Mouse (Mus musculus) midbrain, postnatal 0 days (tissue): ENCODE results near the gene Col18a1. TPM values are rescaled to one million over a fixed set of nuclear protein-coding genes. Genes with fewer than 3 reads are reported as not detected.

Source experiments
- ATAC-seq: fragments of 200-750 bp; cut with Nextera tagmentation; 2 replicates; pipeline ENCODE4 v1.8.0; 2017; ENCODE audit warnings: moderate number of reproducible peaks, mild to moderate bottlenecking, moderate TSS enrichment, moderate library complexity; ENCODE audit not compliant: low FRiP score
- DNase-seq: peaks from one replicate; pipeline ENCODE4 v3.0.0-alpha.2; 2015; ENCODE audit warnings: low spot score
- H3K27ac ChIP-seq: fragments of 300-500 bp; sonication (generic); 2 replicates; pipeline ENCODE4 v1.5.1; 2014; ENCODE audit warnings: low read depth, mild to moderate bottlenecking, low read length, mixed read lengths
- H3K27me3 ChIP-seq: fragments of 300-500 bp; sonication (generic); 2 replicates; pipeline ENCODE4 v1.6.1; 2014; ENCODE audit warnings: low read length, control low read depth, mixed read lengths; ENCODE audit not compliant: insufficient read depth
- H3K36me3 ChIP-seq: fragments of 300-500 bp; sonication (generic); 2 replicates; pipeline ENCODE4 v1.6.1; 2014; ENCODE audit warnings: low read length, control low read depth, mixed read lengths; ENCODE audit not compliant: insufficient read depth
- H3K4me1 ChIP-seq: fragments of 300-500 bp; sonication (generic); 2 replicates; pipeline ENCODE4 v1.6.1; 2014; ENCODE audit warnings: mild to moderate bottlenecking, control low read depth, antibody characterized with exemption, low read length, mixed read lengths; ENCODE audit not compliant: insufficient read depth
- H3K4me2 ChIP-seq: fragments of 300-500 bp; sonication (generic); 2 replicates; pipeline ENCODE4 v1.6.1; 2014; ENCODE audit warnings: low read depth, mild to moderate bottlenecking, low read length, mixed read lengths; ENCODE audit not compliant: poor library complexity, severe bottlenecking
- H3K4me3 ChIP-seq: fragments of 300-500 bp; sonication (generic); 2 replicates; pipeline ENCODE4 v1.5.1; 2014; ENCODE audit warnings: low read depth, mild to moderate bottlenecking, low read length, moderate library complexity
- H3K9ac ChIP-seq: fragments of 300-500 bp; sonication (generic); replicated peaks from 2 replicates; pipeline ENCODE4 v1.6.1; 2014; ENCODE audit warnings: mild to moderate bottlenecking, low read length, moderate library complexity, mixed read lengths; ENCODE audit not compliant: poor library complexity, severe bottlenecking
- H3K9me3 ChIP-seq: fragments of 300-500 bp; sonication (generic); 2 replicates; pipeline ENCODE4 v1.6.1; 2016; ENCODE audit warnings: low read length, control low read depth
- CTCF ChIP-seq: IDR thresholded peaks from 2 replicates; pipeline ENCODE4 v1.5.1; 2016; ENCODE audit warnings: antibody characterized with exemption, mild to moderate bottlenecking
- WGBS: fragments of 180-500 bp; shearing (Covaris S2); extraction: QIAGEN DNeasy Blood & Tissue Kit; methylation state at CpG from one replicate; pipeline ENCODE4 v1.1.7; 2014; 5-methylcytosine and 5-hydroxymethylcytosine counted together
- polyA plus RNA-seq: library from polyadenylated mRNA; unstranded; fragments of >200 nt; fragmentation: Nextera tagmentation; extraction: Ambion mirVana; gene quantifications from 2 replicates; pipeline ENCODE4 v1.2.1, GENCODE M21; 2015
- total RNA-seq: library from RNA; depleted of rRNA; stranded (reverse); fragments of >200 nt; gene quantifications from 2 replicates; pipeline ENCODE4 v1.2.3, GENCODE M21; 2014

Col18a1 gene
- total and polyA plus RNA-seq, 2 experiments from 2014 or later = 15.4 to 30.3 TPM

DNA sequence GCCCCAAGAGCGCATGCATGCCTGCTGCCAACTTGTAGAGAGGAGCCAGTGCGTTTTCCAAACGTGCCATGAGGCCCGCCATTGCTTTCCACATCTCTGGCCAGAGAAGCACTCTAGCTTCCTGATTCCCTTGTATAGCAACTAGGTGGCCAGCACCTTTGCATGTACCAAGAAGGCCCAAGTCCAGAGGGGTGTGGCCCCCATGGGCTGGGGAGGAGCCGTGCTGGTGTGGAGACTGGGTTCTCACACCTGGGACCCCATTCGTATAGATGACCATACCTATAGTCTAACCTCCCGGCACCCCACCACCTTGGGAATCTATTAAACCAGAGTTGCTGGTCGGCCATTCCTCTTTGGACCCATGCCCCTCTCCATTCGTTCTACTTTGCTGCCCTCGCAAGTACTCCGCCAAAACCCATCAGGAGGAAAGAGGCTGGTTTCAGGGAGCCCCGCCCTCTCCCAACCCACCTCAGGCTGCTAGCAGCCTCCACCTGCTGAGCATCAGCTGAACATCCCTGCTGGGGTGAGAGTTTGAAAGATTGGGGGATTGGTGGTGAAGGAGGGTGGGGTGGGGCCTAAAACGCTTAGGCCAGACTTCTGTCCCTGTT, 134.5 kb downstream of the Col18a1 start, which contains the start of gene Slc19a1:
Gene Slc19a1 (plus strand): TSS at position 474 of the 608 bp plus-strand sequence.
- Histone ChIP-seq H3K27me3 (no peaks in the 10 kb centered on the region), H3K4me1 (peaks cover 13% of the 10 kb centered on the region; the same call in 1 of the 2 replicates), H3K4me2 (peak within 1 kb of the TSS; percentile 78), H3K27ac (peak within 1 kb of the TSS; percentile 75), H3K9ac (peak within 1 kb of the TSS; percentile 77), H3K36me3 (no peaks in the 10 kb centered on the region), H3K9me3 (no peaks in the 10 kb centered on the region), H3K4me3 (peak within 1 kb of the TSS; percentile 60)
- DNase-seq (no peak), ATAC-seq (0 out of 2 replicates have a peak, but pooled peaks have one; percentile 11)
- no peak for TF ChIP-seq CTCF
- WGBS = 43% methylated on average over 13 of the region's 13 CpGs

DNA sequence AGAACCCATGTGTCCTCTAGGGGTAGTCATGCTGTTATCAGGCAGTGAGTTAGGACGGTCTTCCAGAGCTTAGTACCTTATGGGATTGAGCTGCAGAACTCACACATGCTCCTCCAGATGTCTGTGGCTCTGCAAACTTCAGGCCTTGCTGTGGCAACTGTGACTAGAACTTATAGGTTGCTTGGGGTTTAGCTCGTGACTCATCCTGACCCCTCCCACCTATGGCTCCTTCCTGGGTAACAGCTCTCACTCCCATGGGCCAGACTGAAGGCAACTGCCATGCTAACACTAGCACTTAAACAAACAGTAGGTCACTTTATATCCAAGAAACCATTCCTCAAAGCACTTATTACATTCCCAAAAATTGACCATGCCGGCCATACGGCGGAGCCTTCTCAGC, 135.7 kb downstream of the Col18a1 start:
- Histone ChIP-seq H3K4me3 (no peak overlapping the region), H3K9me3 (no peaks in the 10 kb centered on the region), H3K27ac (no peak overlapping the region), H3K36me3 (no peaks in the 10 kb centered on the region), H3K27me3 (no peaks in the 10 kb centered on the region), H3K4me1 (peaks cover 13% of the 10 kb centered on the region; the same call in 1 of the 2 replicates), H3K4me2 (no peak overlapping the region), H3K9ac (no peak overlapping the region)
- WGBS = 87% methylated on average over 5 of the region's 5 CpGs
- DNase-seq (no peak), ATAC-seq (no peak)
- TF ChIP-seq CTCF = no peak; the same call in 1 of the 2 replicates

GRCm38 (mm10) chr10:77029761-77030160, 136.6 kb downstream of the Col18a1 start:
- TF ChIP-seq CTCF = no peak
- Histone ChIP-seq H3K4me1 (peaks cover 7% of the 10 kb centered on the region; the same call in 1 of the 2 replicates), H3K9me3 (no peaks in the 10 kb centered on the region), H3K27ac (no peak overlapping the region), H3K27me3 (no peaks in the 10 kb centered on the region), H3K36me3 (no peaks in the 10 kb centered on the region), H3K9ac (no peak overlapping the region), H3K4me2 (no peak overlapping the region), H3K4me3 (no peak overlapping the region)
- DNase-seq = no peak
- no peak for ATAC-seq
- 94% methylated on average over 4 of the region's 4 CpGs for WGBS

- no peak overlapping the region for H3K9ac ChIP-seq
- no peaks in the 10 kb centered on the region for H3K36me3 ChIP-seq
- H3K4me3 ChIP-seq = no peak overlapping the region
- TF ChIP-seq CTCF = no peak
- no peak overlapping the region for H3K4me2 ChIP-seq
- no peak overlapping the region for H3K27ac ChIP-seq
- 78% methylated on average over 6 of the region's 6 CpGs for WGBS
- no peaks in the 10 kb centered on the region for H3K9me3 ChIP-seq
- no peaks in the 10 kb centered on the region for H3K4me1 ChIP-seq
- no peak for DNase-seq
- H3K27me3 ChIP-seq = no peaks in the 10 kb centered on the region
- no peak for ATAC-seq
Measured at GRCm38 (mm10) chr10:77028782-77029296, 137.5 kb downstream of the Col18a1 start.

DNA sequence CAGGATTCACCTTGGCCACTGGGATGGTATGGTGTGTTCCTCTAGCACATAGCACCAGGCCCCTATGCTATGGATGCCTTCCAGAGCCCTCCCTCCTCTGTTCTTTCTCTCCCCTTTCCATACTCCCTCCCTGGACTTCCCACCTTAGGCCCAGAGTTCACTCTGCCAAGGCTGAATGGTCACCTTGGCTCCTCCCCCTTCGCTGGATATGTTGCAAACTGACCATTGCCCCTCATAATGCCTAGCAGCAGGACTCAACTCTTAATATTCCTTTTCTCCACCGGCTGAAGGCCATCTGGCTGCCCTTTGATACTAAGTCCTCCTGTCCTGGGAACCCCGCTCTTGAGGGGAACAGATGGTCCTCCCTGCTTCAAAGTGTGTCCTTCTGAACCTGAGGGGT, 139.4 kb downstream of the Col18a1 start:
- Histone ChIP-seq H3K9ac (no peak overlapping the region), H3K4me2 (no peak overlapping the region), H3K4me1 (no peaks in the 10 kb centered on the region), H3K27ac (no peak overlapping the region), H3K36me3 (no peaks in the 10 kb centered on the region), H3K27me3 (no peaks in the 10 kb centered on the region), H3K4me3 (no peak overlapping the region), H3K9me3 (no peaks in the 10 kb centered on the region)
- ATAC-seq (no peak), DNase-seq (no peak)
- WGBS = 82% methylated on average over 3 of the region's 3 CpGs
- no peak for TF ChIP-seq CTCF

GRCm38 (mm10) chr10:77024231-77024630, 142.1 kb downstream of the Col18a1 start:
- no peak for ATAC-seq
- Histone ChIP-seq H3K9me3 (no peaks in the 10 kb centered on the region), H3K4me2 (no peak overlapping the region), H3K4me1 (no peaks in the 10 kb centered on the region), H3K27me3 (no peaks in the 10 kb centered on the region), H3K27ac (no peak overlapping the region), H3K4me3 (no peak overlapping the region), H3K9ac (no peak overlapping the region), H3K36me3 (no peaks in the 10 kb centered on the region)
- no peak for TF ChIP-seq CTCF
- WGBS = 84% methylated on average over 5 of the region's 5 CpGs
- DNase-seq = no peak
